Mouse (Mus musculus): Measurements from ENCODE around the gene Gm49383.

DNA sequence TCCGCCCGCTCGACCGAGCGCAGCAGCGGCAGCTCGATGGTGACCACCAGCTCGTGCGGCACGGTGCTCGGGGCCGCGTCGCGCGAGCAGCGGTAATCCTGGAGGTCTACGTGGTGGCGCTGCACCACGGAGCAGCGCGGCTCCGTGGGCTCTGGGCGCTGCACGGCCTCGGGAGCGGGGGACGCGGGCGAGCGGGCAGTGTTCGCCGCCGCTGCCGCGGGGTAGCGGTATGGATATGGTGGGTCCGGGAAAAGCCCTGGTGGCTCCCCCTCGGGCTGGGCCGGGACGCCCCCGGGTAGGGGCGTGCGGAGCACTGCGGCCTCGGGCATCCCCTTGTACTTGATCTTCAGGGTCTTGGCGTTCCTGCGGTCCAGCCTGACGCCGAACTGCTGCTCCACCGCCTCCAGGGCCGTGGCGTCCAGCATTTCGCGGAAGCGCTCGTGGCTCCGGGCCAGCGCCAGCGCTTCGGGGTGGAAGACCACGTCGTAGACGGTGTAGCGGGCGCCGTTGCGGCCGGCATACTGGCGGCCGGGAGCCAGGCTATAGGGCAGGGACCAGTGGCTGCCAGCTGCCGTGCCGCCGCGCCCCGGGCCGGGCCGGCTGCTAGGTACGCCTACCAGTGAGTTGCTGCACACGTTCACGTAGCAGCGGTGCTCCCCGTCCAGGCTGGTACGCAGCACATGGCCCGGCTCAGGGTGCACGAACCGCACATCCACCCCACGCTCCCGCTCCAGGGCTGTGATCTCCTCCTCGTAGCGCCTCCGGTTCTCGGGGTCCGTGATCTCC lies 667 bp upstream of the Gm49383 start:
- TF ChIP-seq CTCF (IDR thresholded peaks at IDR 0.05; ENCODE audit: low read depth) (no peak), EP300 (IDR thresholded peaks at IDR 0.05; ENCODE audit: low read depth) (no peak)

All from liver, postnatal 0 days (tissue).